Mouse (Mus musculus) lung, postnatal 4 days (tissue): ENCODE results near the gene Lamc2.

ENCODE experiments used
- DNase-seq, 2 experiments: peaks; one replicate each; pipeline ENCODE4 v3.0.0; 2021

Lamc2 gene

GRCm38 (mm10) chr1:153126491-153127381 lies 59.5 kb downstream of the Lamc2 start:
- peak in 1 of 2 experiments; percentile 51 for DNase-seq

- no peak for DNase-seq
Observed at GRCm38 (mm10) chr1:153125287-153126275, 60.7 kb downstream of the Lamc2 start.

- no peak for DNase-seq
Observed at GRCm38 (mm10) chr1:153124502-153124901, 61.7 kb downstream of the Lamc2 start.

GRCm38 (mm10) chr1:153122764-153123163 lies 63.5 kb downstream of the Lamc2 start:
- DNase-seq, result no peak

GRCm38 (mm10) chr1:153121320-153121719 lies 64.9 kb downstream of the Lamc2 start:
- DNase-seq, result no peak

GRCm38 (mm10) chr1:153120544-153120943 lies 65.7 kb downstream of the Lamc2 start:
- no peak for DNase-seq

GRCm38 (mm10) chr1:153115315-153115714 lies 70.9 kb downstream of the Lamc2 start:
- DNase-seq, result no peak

- no peak for DNase-seq
Observed at GRCm38 (mm10) chr1:153111596-153111995, 74.7 kb downstream of the Lamc2 start.

GRCm38 (mm10) chr1:153109836-153110235 lies 76.4 kb downstream of the Lamc2 start:
- no peak for DNase-seq

- DNase-seq, result no peak
Observed at GRCm38 (mm10) chr1:153109346-153109745, 76.9 kb downstream of the Lamc2 start.

- peak in 1 of 2 experiments; percentile 62 for DNase-seq
Observed at GRCm38 (mm10) chr1:153107866-153108265, 78.4 kb downstream of the Lamc2 start.

GRCm38 (mm10) chr1:153104804-153105203 lies 81.4 kb downstream of the Lamc2 start:
- DNase-seq, result no peak

- no peak for DNase-seq
Observed at GRCm38 (mm10) chr1:153103186-153103554, 83.1 kb downstream of the Lamc2 start.

GRCm38 (mm10) chr1:153102296-153103185 lies 83.7 kb downstream of the Lamc2 start:
- DNase-seq, result no peak

GRCm38 (mm10) chr1:153101327-153101880 lies 84.8 kb downstream of the Lamc2 start:
- peak in 1 of 2 experiments; percentile 78 for DNase-seq

- DNase-seq, result no peak
Observed at GRCm38 (mm10) chr1:153100912-153101311, 85.3 kb downstream of the Lamc2 start.

GRCm38 (mm10) chr1:153098586-153098985 lies 87.7 kb downstream of the Lamc2 start:
- DNase-seq, result no peak

GRCm38 (mm10) chr1:153097017-153097675 lies 89.1 kb downstream of the Lamc2 start:
- DNase-seq, result no peak

- peak; percentile 58 to 80 for DNase-seq
Observed at GRCm38 (mm10) chr1:153095826-153096727, 90.2 kb downstream of the Lamc2 start.

GRCm38 (mm10) chr1:153095328-153095727 lies 90.9 kb downstream of the Lamc2 start:
- no peak for DNase-seq
